Mouse (Mus musculus) cerebellum, adult 11 months (tissue): ENCODE measurements around the gene A030003K21Rik.

ENCODE experiments used
- DNase-seq: peaks from one replicate; pipeline ENCODE4 v3.0.0; 2022

The A030003K21Rik gene

GRCm38 (mm10) chr1:82905886-82906285, 37.3 kb downstream of the A030003K21Rik start:
- DNase-seq, result no peak

GRCm38 (mm10) chr1:82901201-82901600, 42.0 kb downstream of the A030003K21Rik start:
- no peak for DNase-seq

- no peak for DNase-seq
Observed at GRCm38 (mm10) chr1:82900567-82900966, 42.6 kb downstream of the A030003K21Rik start.

GRCm38 (mm10) chr1:82893269-82893668, 49.9 kb downstream of the A030003K21Rik start:
- DNase-seq, result no peak
